Mouse (Mus musculus) intestine, embryonic 15.5 days (tissue): ENCODE measurements around the gene Kif21b. TPM values are rescaled to one million over a fixed set of nuclear protein-coding genes. Genes with fewer than 3 reads are reported as not detected.

Experiments used
- ATAC-seq: fragments of 200-750 bp; cut with Nextera tagmentation; 2 replicates; pipeline ENCODE4 v1.8.0; 2017; ENCODE audit warnings: moderate TSS enrichment, moderate library complexity
- H3K27ac ChIP-seq: fragments of 300-500 bp; sonication (generic); 2 replicates; pipeline ENCODE4 v1.5.1; 2015; ENCODE audit warnings: mild to moderate bottlenecking, inconsistent platforms
- H3K27me3 ChIP-seq: fragments of 300-500 bp; sonication (generic); replicated peaks from 2 replicates; pipeline ENCODE4 v1.6.1; 2015; ENCODE audit warnings: inconsistent platforms
- H3K36me3 ChIP-seq: fragments of 300-500 bp; sonication (generic); 2 replicates; pipeline ENCODE4 v1.6.1; 2015; ENCODE audit warnings: inconsistent platforms
- H3K4me1 ChIP-seq: fragments of 300-500 bp; sonication (generic); replicated peaks from 2 replicates; pipeline ENCODE4 v1.6.1; 2015; ENCODE audit warnings: inconsistent platforms
- H3K4me2 ChIP-seq: fragments of 300-500 bp; sonication (generic); replicated peaks from 2 replicates; pipeline ENCODE4 v1.6.1; 2015; ENCODE audit warnings: mild to moderate bottlenecking, inconsistent platforms
- H3K4me3 ChIP-seq: fragments of 300-500 bp; sonication (generic); replicated peaks from 2 replicates; pipeline ENCODE4 v1.5.1; 2015; ENCODE audit warnings: inconsistent platforms
- H3K9ac ChIP-seq: fragments of 300-500 bp; sonication (generic); 2 replicates; pipeline ENCODE4 v1.6.1; 2015; ENCODE audit warnings: inconsistent platforms
- H3K9me3 ChIP-seq: fragments of 300-500 bp; sonication (generic); 2 replicates; pipeline ENCODE4 v1.6.1; 2016; ENCODE audit warnings: inconsistent platforms
- WGBS: fragments of 180-500 bp; shearing (Covaris S2); methylation state at CpG from one replicate; pipeline ENCODE4 v1.1.7; 2015; 5-methylcytosine and 5-hydroxymethylcytosine counted together
- polyA plus RNA-seq: library from polyadenylated mRNA; unstranded; fragments of >200 nt; fragmentation: Nextera tagmentation; extraction: Ambion mirVana; gene quantifications from 2 replicates; pipeline ENCODE4 v1.2.1, GENCODE M21; 2015

The Kif21b gene
- polyA plus RNA-seq, 1 experiment from 2014 or later: 4.1 TPM

GRCm38 (mm10) chr1:136223758-136224342 lies 92.7 kb downstream of the Kif21b start:
- Histone ChIP-seq H3K27ac (0 out of 2 replicates have a peak overlapping the region, but pooled peaks have one; percentile 51), H3K4me3 (no peak overlapping the region), H3K4me2 (no peak overlapping the region), H3K4me1 (peaks cover 39% of the 10 kb centered on the region), H3K9ac (no peak overlapping the region), H3K36me3 (peaks cover 21% of the 10 kb centered on the region; the same call in 1 of the 2 replicates), H3K27me3 (no peaks in the 10 kb centered on the region), H3K9me3 (no peaks in the 10 kb centered on the region)
- no peak for ATAC-seq
- 85% methylated on average over 10 of the region's 10 CpGs for WGBS

GRCm38 (mm10) chr1:136225846-136226245 lies 94.7 kb downstream of the Kif21b start:
- H3K9me3 ChIP-seq: no peaks in the 10 kb centered on the region
- no peaks in the 10 kb centered on the region for H3K27me3 ChIP-seq
- no peak overlapping the region for H3K4me2 ChIP-seq
- peaks cover 18% of the 10 kb centered on the region; the same call in 1 of the 2 replicates for H3K36me3 ChIP-seq
- no peak overlapping the region for H3K4me3 ChIP-seq
- H3K9ac ChIP-seq: no peak overlapping the region
- ATAC-seq: no peak
- no peak overlapping the region for H3K27ac ChIP-seq
- WGBS: 96% methylated on average over 8 of the region's 8 CpGs
- H3K4me1 ChIP-seq: peaks cover 47% of the 10 kb centered on the region

- no peak overlapping the region for H3K27ac ChIP-seq
- no peaks in the 10 kb centered on the region for H3K27me3 ChIP-seq
- H3K4me2 ChIP-seq: no peak overlapping the region
- WGBS: 80% methylated on average over 8 of the region's 8 CpGs
- no peak overlapping the region for H3K4me3 ChIP-seq
- peaks cover 18% of the 10 kb centered on the region; the same call in 1 of the 2 replicates for H3K36me3 ChIP-seq
- H3K9me3 ChIP-seq: no peaks in the 10 kb centered on the region
- no peak for ATAC-seq
- peaks cover 48% of the 10 kb centered on the region for H3K4me1 ChIP-seq
- no peak overlapping the region for H3K9ac ChIP-seq
Observed at GRCm38 (mm10) chr1:136226626-136227025, 95.4 kb downstream of the Kif21b start.

Other genes with a start within 250 kb of the Kif21b start
- gene Pkp1, start 212.2 kb upstream of the Kif21b start, polyA plus RNA-seq: 0.08 and 0.15 TPM in 2 replicates
- 0.06 TPM in 1 of 2 replicates, not detected in the other for gene Igfn1, start 125.0 kb upstream of the Kif21b start, polyA plus RNA-seq
- 142 and 148 TPM in 2 replicates for gene Tmem9, start 123.2 kb upstream of the Kif21b start, polyA plus RNA-seq
- gene Ascl5, start 80.6 kb upstream of the Kif21b start, polyA plus RNA-seq: not detected in 2 replicates
- 0.15 TPM in 1 of 2 replicates, not detected in the other for gene Cacna1s, start 78.6 kb upstream of the Kif21b start, polyA plus RNA-seq
- gene Mroh3, start 81.4 kb downstream of the Kif21b start, polyA plus RNA-seq: 0.10 and 0.63 TPM in 2 replicates
- gene Inava, start 102.9 kb downstream of the Kif21b start, polyA plus RNA-seq: 29.2 and 30.0 TPM in 2 replicates
- not detected in 2 replicates for gene Gpr25, start 129.5 kb downstream of the Kif21b start, polyA plus RNA-seq
- gene Camsap2, start 214.7 kb downstream of the Kif21b start, polyA plus RNA-seq: 6.0 and 6.9 TPM in 2 replicates